Mouse (Mus musculus) CH12.LX (cell line): ENCODE measurements around the gene Scnn1g. TPM values are rescaled to one million over a fixed set of nuclear protein-coding genes. Genes with fewer than 3 reads are reported as not detected.

Experiments
- DNase-seq: peaks from one replicate; pipeline ENCODE4 v3.0.0-alpha.2; 2013; ENCODE audit errors: extremely low read depth
- H3K27ac ChIP-seq: 2 replicates; pipeline ENCODE4 v1.5.1; 2012; ENCODE audit warnings: low read depth, mild to moderate bottlenecking, control low read depth, moderate library complexity; ENCODE audit not compliant: insufficient read depth
- H3K27me3 ChIP-seq: replicated peaks from 2 replicates; pipeline ENCODE3; 2012; ENCODE audit warnings: inconsistent platforms
- H3K36me3 ChIP-seq, 2 experiments: replicated peaks in 1 of 2; 2 replicates each; pipeline versions ENCODE3 to v1.6.1; 2012; ENCODE audit warnings: inconsistent platforms in 1 of 2, low read length in 1 of 2, mild to moderate bottlenecking in 1 of 2, mixed read lengths in 1 of 2, moderate library complexity in 1 of 2; ENCODE audit not compliant: control insufficient read depth in 1 of 2, insufficient read depth in 1 of 2
- H3K4me1 ChIP-seq, 2 experiments: 2 replicates each; pipeline ENCODE4 v1.6.1; 2012; ENCODE audit warnings: inconsistent platforms in 1 of 2, moderate library complexity in 1 of 2; ENCODE audit not compliant: insufficient read depth in 2 of 2, control insufficient read depth in 1 of 2
- H3K4me2 ChIP-seq: 2 replicates; pipeline ENCODE4 v1.6.1; 2012; ENCODE audit warnings: low read depth, mild to moderate bottlenecking, control low read depth; ENCODE audit not compliant: poor library complexity, insufficient read depth, severe bottlenecking
- H3K4me3 ChIP-seq, 3 experiments: fragments of 150-350 bp in 1 of 3; sonication (generic) in 1 of 3; replicated peaks in 1 of 3; 2 replicates each; pipeline versions ENCODE3 to v1.5.1; 2011 to 2012; ENCODE audit warnings: low read depth in 2 of 3, low read length in 2 of 3, mild to moderate bottlenecking in 2 of 3, moderate library complexity in 2 of 3, control low read depth in 1 of 3, improper control_type of control experiment in 1 of 3, inconsistent platforms in 1 of 3, mixed read lengths in 1 of 3; ENCODE audit not compliant: poor library complexity in 1 of 3
- H3K79me2 ChIP-seq: replicated peaks from 2 replicates; pipeline ENCODE4 v1.6.1; 2012; ENCODE audit warnings: mild to moderate bottlenecking, moderate library complexity; ENCODE audit not compliant: control insufficient read depth, poor library complexity, insufficient read depth, severe bottlenecking; ENCODE audit errors: extremely low read depth
- H3K9ac ChIP-seq: 2 replicates; pipeline ENCODE4 v1.6.1; 2012; ENCODE audit warnings: low read depth, mild to moderate bottlenecking, control low read depth, moderate library complexity; ENCODE audit not compliant: insufficient read depth
- H3K9me3 ChIP-seq: replicated peaks from 2 replicates; pipeline ENCODE3; 2012; ENCODE audit warnings: low read length, inconsistent platforms, mixed read lengths
- BHLHE40 ChIP-seq: IDR thresholded peaks from 2 replicates; pipeline ENCODE4 v1.6.1; 2011; ENCODE audit warnings: mild to moderate bottlenecking, low read depth, low read length, improper control_type of control experiment
- MEF2A ChIP-seq: IDR thresholded peaks from 2 replicates; pipeline ENCODE4 v1.6.1; 2014; ENCODE audit warnings: low read depth, mild to moderate bottlenecking, inconsistent platforms, low read length, improper control_type of control experiment, borderline replicate concordance
- SMC3 ChIP-seq: IDR thresholded peaks from 2 replicates; pipeline ENCODE4 v1.6.1; 2011; ENCODE audit warnings: low read depth, low read length, improper control_type of control experiment
- ZMIZ1 ChIP-seq: IDR thresholded peaks from 2 replicates; pipeline ENCODE4 v1.6.1; 2012; ENCODE audit warnings: low read depth, mild to moderate bottlenecking, inconsistent platforms, low read length, improper control_type of control experiment
- dilution Hi-C: fragments of 300-500 bp; cut with MboI; formaldehyde crosslinking; loops from 2 replicates; pipeline ENCODE4 v1.14.3; 2020; ENCODE audit warnings: low sequenced_read_pairs; ENCODE audit not compliant: extremely low pct_unique_long_range_greater_than_20kb, extremely low pct_ligation_motif_present
- in situ Hi-C: fragments of 300-500 bp; cut with MboI; formaldehyde crosslinking; loops from 3 replicates; pipeline ENCODE4 v1.14.3; 2019; ENCODE audit warnings: low sequenced_read_pairs, low pct_ligation_motif_present, low pct_unique_long_range_greater_than_20kb, mixed read lengths
- polyA plus RNA-seq: library from polyadenylated mRNA; unstranded; fragments of >175 nt; gene quantifications from 2 replicates; pipeline ENCODE4 v1.2.1, GENCODE M21; 2012; ENCODE audit warnings: low read depth; ENCODE audit not compliant: insufficient read length
- total RNA-seq, 2 experiments: library from RNA; depleted of rRNA; stranded (reverse); fragments of 300-350 nt in 1 of 2; fragments of >200 nt in 1 of 2; gene quantifications; 2 replicates each; pipeline ENCODE4 v1.2.3; 2012 to 2014

Gene Scnn1g
- total and polyA plus RNA-seq, 3 experiments: not detected

DNA sequence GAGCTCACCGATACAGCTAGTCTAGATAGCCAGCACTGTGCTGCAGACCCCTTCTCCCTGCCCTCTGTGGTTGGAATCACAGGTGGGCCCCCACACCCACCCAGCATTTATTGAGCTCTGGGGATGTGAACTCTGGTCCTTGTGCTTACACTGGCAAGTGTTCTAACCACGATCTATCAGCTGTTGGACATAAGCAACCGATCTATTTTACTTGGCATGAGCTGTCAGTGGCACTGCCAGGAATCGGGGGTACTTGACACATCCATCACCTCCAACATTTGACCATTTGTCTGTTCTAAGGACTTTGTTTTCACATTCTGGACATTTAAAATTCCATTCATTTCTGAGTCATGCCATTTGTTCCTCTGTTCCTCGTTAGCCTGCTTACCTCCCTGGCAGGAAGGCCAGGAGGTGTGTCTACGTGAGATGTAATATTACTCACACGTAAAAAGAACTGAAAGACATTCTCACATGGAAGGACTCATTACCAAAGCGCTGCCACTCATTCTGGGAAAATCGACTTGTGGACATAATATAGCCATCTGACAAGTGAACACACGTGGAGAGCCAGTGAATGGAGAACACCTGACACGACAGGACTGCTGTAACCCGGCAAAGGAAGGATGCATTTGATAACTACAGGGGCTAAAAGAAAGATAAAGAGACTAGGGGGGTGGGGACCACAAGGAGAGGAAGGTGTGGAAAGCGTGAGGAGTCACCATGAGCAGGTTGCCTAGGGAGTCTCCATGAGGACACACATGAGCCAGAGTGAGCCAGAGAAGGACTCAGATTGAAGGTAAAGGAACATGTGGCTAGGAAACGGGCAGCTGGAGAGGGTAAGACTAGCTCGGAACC, 73.7 kb downstream of the Scnn1g start:
- in situ Hi-C loops (no loop called here), dilution Hi-C loops (no loop called here)
- Histone ChIP-seq H3K4me2 (no peak overlapping the region), H3K79me2 (no peaks in the 10 kb centered on the region), H3K4me3 (no peak overlapping the region), H3K27ac (no peak overlapping the region), H3K9ac (no peak overlapping the region), H3K9me3 (no peaks in the 10 kb centered on the region), H3K36me3 (no peaks in the 10 kb centered on the region), H3K4me1 (no peaks in the 10 kb centered on the region), H3K27me3 (no peaks in the 10 kb centered on the region)
- no peak for DNase-seq
- TF ChIP-seq BHLHE40: no peak
- no peak for TF ChIP-seq ZMIZ1
- TF ChIP-seq MEF2A: no peak
- TF ChIP-seq SMC3: no peak

Other genes with a start within 250 kb of the Scnn1g start
- 7.5 and 8.6 TPM in 2 replicates for gene Usp31, start 27.2 kb upstream of the Scnn1g start, total RNA-seq (2012; rRNA removed)
- gene Usp31, start 27.2 kb upstream of the Scnn1g start, total RNA-seq (2014; rRNA removed): 8.0 and 9.1 TPM in 2 replicates
- gene Usp31, start 27.2 kb upstream of the Scnn1g start, polyA plus RNA-seq: 6.4 and 7.8 TPM in 2 replicates
- 0.04 and 0.08 TPM in 2 replicates for gene Scnn1b, start 130.6 kb downstream of the Scnn1g start, total RNA-seq (2012; rRNA removed)
- gene Scnn1b, start 130.6 kb downstream of the Scnn1g start, total RNA-seq (2014; rRNA removed): not detected in 2 replicates
- not detected in 2 replicates for gene Scnn1b, start 130.6 kb downstream of the Scnn1g start, polyA plus RNA-seq
- 21.8 and 22.4 TPM in 2 replicates for gene Cog7, start 247.2 kb downstream of the Scnn1g start, total RNA-seq (2012; rRNA removed)
- gene Cog7, start 247.2 kb downstream of the Scnn1g start, total RNA-seq (2014; rRNA removed): 14.1 TPM in 2 replicates
- 19.3 and 22.2 TPM in 2 replicates for gene Cog7, start 247.2 kb downstream of the Scnn1g start, polyA plus RNA-seq